In genomic region chr5:37774011-37774410, GRCm38 (mm10) we compare ENCODE assay signal across 23 mouse cellular contexts. TPM values are rescaled to one million over a fixed set of nuclear protein-coding genes. Genes with fewer than 3 reads are reported as not detected.
DNase-seq lines count a peak whose midpoint lies in the region; ATAC-seq lines count a peak whose summit lies in the region.
"Had no signal": no experiment of that assay in that cellular context is flagged by ENCODE, and none has a peak within 500 bp of the region (broad histone marks: within the 10 kb centered on the region; RNA-seq: fewer than 3 reads in every experiment).

No protein-coding gene starts in this region.

- H3K9ac ChIP-seq in embryonic facial prominence, embryonic 11.5 days (replicated peaks; ENCODE audit: low read length), result 0 out of 2 replicates have a peak overlapping the region, but pooled peaks have one; percentile 6
- H3K9ac ChIP-seq: embryonic facial prominence, embryonic 12.5 days; forebrain, embryonic 13.5 days; forebrain, embryonic 15.5 days; forebrain, postnatal 0 days had no signal

- ATAC-seq in embryonic facial prominence, embryonic 11.5 days (replicated peaks; ENCODE audit: insufficient number of reproducible peaks, low FRiP score, low TSS enrichment, low read depth), result no peak
- ATAC-seq: forebrain, embryonic 13.5 days; forebrain, embryonic 15.5 days; forebrain, postnatal 0 days had no signal

- WGBS in embryonic facial prominence, embryonic 11.5 days, result 64% methylated on average over 4 of the region's 4 CpGs
- 70% methylated on average over 4 of the region's 4 CpGs for WGBS in embryonic facial prominence, embryonic 10.5 days

- no peak overlapping the region for H3K27ac ChIP-seq in embryonic facial prominence, embryonic 11.5 days (replicated peaks; ENCODE audit: low read depth, low read length)
- H3K27ac ChIP-seq in embryonic facial prominence, embryonic 10.5 days (replicated peaks), result no peak overlapping the region
- H3K27ac ChIP-seq: embryonic facial prominence, embryonic 12.5 days; forebrain, embryonic 13.5 days; forebrain, embryonic 15.5 days had no signal

- no peak overlapping the region for H3K4me2 ChIP-seq in embryonic facial prominence, embryonic 11.5 days (ENCODE audit: low read depth, low read length)
- H3K4me2 ChIP-seq: embryonic facial prominence, embryonic 12.5 days; forebrain, embryonic 13.5 days; forebrain, embryonic 15.5 days had no signal

- H3K4me1 ChIP-seq in embryonic facial prominence, embryonic 11.5 days (ENCODE audit: control insufficient read depth, insufficient read depth, low read length), result no peaks in the 10 kb centered on the region
- peaks cover 23% of the 10 kb centered on the region for H3K4me1 ChIP-seq in embryonic facial prominence, embryonic 10.5 days

- no peaks in the 10 kb centered on the region for H3K36me3 ChIP-seq in embryonic facial prominence, embryonic 11.5 days (replicated peaks; ENCODE audit: control insufficient read depth, insufficient read depth, low read depth, low read length)
- no peaks in the 10 kb centered on the region for H3K36me3 ChIP-seq in embryonic facial prominence, embryonic 10.5 days (replicated peaks)
- H3K36me3 ChIP-seq: embryonic facial prominence, embryonic 12.5 days; forebrain, embryonic 15.5 days had no signal

- no peaks in the 10 kb centered on the region for H3K27me3 ChIP-seq in embryonic facial prominence, embryonic 11.5 days (ENCODE audit: control insufficient read depth, insufficient read depth, low read length)
- H3K27me3 ChIP-seq in embryonic facial prominence, embryonic 10.5 days (replicated peaks; ENCODE audit: low read depth, poor library complexity, severe bottlenecking), result 0 out of 2 replicates have a peak, but pooled peaks cover 4% of the 10 kb centered on the region

- H3K9me3 ChIP-seq in embryonic facial prominence, embryonic 11.5 days (replicated peaks; ENCODE audit: control insufficient read depth, low read length), result no peaks in the 10 kb centered on the region
- H3K9me3 ChIP-seq in embryonic facial prominence, embryonic 10.5 days, result 0 out of 2 replicates have a peak, but pooled peaks cover 3% of the 10 kb centered on the region
- H3K9me3 ChIP-seq: embryonic facial prominence, embryonic 12.5 days; forebrain, embryonic 15.5 days had no signal

- DNase-seq in embryonic facial prominence, embryonic 11.5 days (ENCODE audit: low spot score), result no peak
- no peak for DNase-seq in embryonic facial prominence, embryonic 10.5 days (ENCODE audit: low spot score)
- DNase-seq in heart, adult 11 months, result peak; percentile 82
- no peak for DNase-seq in heart, postnatal 4 days
- DNase-seq in retina, postnatal 1 day, result peak; percentile 26
- DNase-seq in retina, embryonic 14.5 days (ENCODE audit: low spot score), result no peak
- DNase-seq in skeletal muscle tissue, adult 2 months (ENCODE audit: low read depth, low spot score), result peak; percentile 12
- DNase-seq in lung, postnatal 4 days, result no peak
- DNase-seq: adrenal gland, adult 2 months; adrenal gland, postnatal 10 days; adrenal gland, postnatal 25 days; cerebellum, adult 11-12 months; cerebellum, adult 2 months; cerebellum, adult 9-10 months; cerebellum, postnatal 10 days; cerebellum, postnatal 25 days; forebrain, postnatal 0 days had no signal

- no peak overlapping the region for H3K4me3 ChIP-seq in embryonic facial prominence, embryonic 11.5 days (ENCODE audit: low read depth, low read length)
- no peak overlapping the region for H3K4me3 ChIP-seq in embryonic facial prominence, embryonic 10.5 days
- H3K4me3 ChIP-seq: embryonic facial prominence, embryonic 12.5 days; forebrain, embryonic 13.5 days; forebrain, embryonic 15.5 days had no signal

RNA-seq across cellular contexts. Expression of gene Cytl1, which starts 38.7 kb away (rescaled TPM):
- 1.0 and 1.2 TPM in 2 replicates for polyA plus RNA-seq in embryonic facial prominence, embryonic 11.5 days (2014; fragmentation: Nextera tagmentation; extraction: Ambion mirVana)
- 0.41 TPM in 2 replicates for polyA plus RNA-seq in embryonic facial prominence, embryonic 10.5 days (2016; fragmentation: Nextera tagmentation; extraction: Ambion mirVana)
- total RNA-seq in heart, postnatal 4 days (2021), result 1 to 10 TPM; 9.4 to 9.5 TPM
- total RNA-seq: ES-E14, MEL had no signal
- polyA plus RNA-seq: C2C12; forebrain, embryonic 13.5 days; forebrain, embryonic 15.5 days had no signal

RNA-seq across cellular contexts. Expression of gene Msx1, which starts 50.4 kb away (rescaled TPM):
- polyA plus RNA-seq in embryonic facial prominence, embryonic 11.5 days (2014; fragmentation: Nextera tagmentation; extraction: Ambion mirVana), result 330 and 367 TPM in 2 replicates
- 333 and 362 TPM in 2 replicates for polyA plus RNA-seq in embryonic facial prominence, embryonic 10.5 days (2016; fragmentation: Nextera tagmentation; extraction: Ambion mirVana)
- total RNA-seq in heart, postnatal 4 days (2021), result 1 to 10 TPM; 4.7 to 4.9 TPM
- total RNA-seq: MEL had no signal

RNA-seq across cellular contexts. Expression of gene Stk32b, which starts 57.0 kb away (rescaled TPM):
- polyA plus RNA-seq in embryonic facial prominence, embryonic 11.5 days (2014; fragmentation: Nextera tagmentation; extraction: Ambion mirVana), result 1.6 and 2.4 TPM in 2 replicates
- polyA plus RNA-seq in embryonic facial prominence, embryonic 10.5 days (2016; fragmentation: Nextera tagmentation; extraction: Ambion mirVana), result 0.57 and 0.62 TPM in 2 replicates
- total RNA-seq in heart, postnatal 4 days (2021), result under 1 TPM; 0.21 to 0.41 TPM
- total RNA-seq: MEL had no signal
- polyA plus RNA-seq: C2C12 had no signal

Comparison
In these comparisons a context has a peak if more than half of its experiments do, and no peak if none do; other contexts are left out.
1. DNase-seq: peak in heart, adult 11 months (single experiment), retina, postnatal 1 day (single experiment) and skeletal muscle tissue, adult 2 months (single experiment); none in embryonic facial prominence, embryonic 11.5 days (single experiment), embryonic facial prominence, embryonic 10.5 days (single experiment), heart, postnatal 4 days (single experiment), retina, embryonic 14.5 days (single experiment) and lung, postnatal 4 days (0 of 2).